Mouse (Mus musculus): ENCODE data around the gene Il11ra1. TPM values are rescaled to one million over a fixed set of nuclear protein-coding genes. Genes with fewer than 3 reads are reported as not detected.

Il11ra1 gene
- 15.1 TPM for polyA plus RNA-seq (2014; fragmentation: Illumina TruSeq; extraction: RNeasy Lipid Tissue Mini Kit (QIAGEN cat#74804))

GRCm38 (mm10) chr4:41699783-41700182 is at the start of gene Il11ra1:
Il11ra1 (plus strand) TSS chr4:41699989.

GRCm38 (mm10) chr4:41696930-41697841 is 2.6 kb upstream of the Il11ra1 start, which contains the start of gene Cntfr:
Cntfr (minus strand) TSS chr4:41697089.

GRCm38 (mm10) chr4:41713197-41714067 is 13.6 kb downstream of the Il11ra1 start, which contains the start of gene Rpp25l:
Rpp25l (minus strand) TSS chr4:41713534.

GRCm38 (mm10) chr4:41722918-41723351 is 23.1 kb downstream of the Il11ra1 start, which contains the start of gene Dctn3:
Dctn3 (minus strand) TSS chr4:41723170.

GRCm38 (mm10) chr4:41731052-41731765 is 31.4 kb downstream of the Il11ra1 start, which contains the start of gene Arid3c:
Arid3c (minus strand) TSS chr4:41731142.

GRCm38 (mm10) chr4:41754797-41755337 is 55.1 kb downstream of the Il11ra1 start, which contains the start of gene Galt:
Galt (plus strand) TSS chr4:41755228.

GRCm38 (mm10) chr4:41755338-41756305 is 55.8 kb downstream of the Il11ra1 start, which contains the start of gene Sigmar1:
Sigmar1 (minus strand) TSS chr4:41756157.

GRCm38 (mm10) chr4:41774002-41774401 is 74.2 kb downstream of the Il11ra1 start, which contains the start of gene Ccl27a:
Ccl27a (minus strand) TSS chr4:41774247.

Other genes with a start within 250 kb of the Il11ra1 start
- gene Kif24, start 235.1 kb upstream of the Il11ra1 start, polyA plus RNA-seq (2014; fragmentation: Illumina TruSeq; extraction: RNeasy Lipid Tissue Mini Kit (QIAGEN cat#74804)), result 4.3 TPM
- 25.5 TPM for gene Nudt2, start 234.8 kb upstream of the Il11ra1 start, polyA plus RNA-seq (2014; fragmentation: Illumina TruSeq; extraction: RNeasy Lipid Tissue Mini Kit (QIAGEN cat#74804))
- 2.4 TPM for gene AI464131, start 196.9 kb upstream of the Il11ra1 start, polyA plus RNA-seq (2014; fragmentation: Illumina TruSeq; extraction: RNeasy Lipid Tissue Mini Kit (QIAGEN cat#74804))
- 5.9 TPM for gene 1110017D15Rik, start 182.7 kb upstream of the Il11ra1 start, polyA plus RNA-seq (2014; fragmentation: Illumina TruSeq; extraction: RNeasy Lipid Tissue Mini Kit (QIAGEN cat#74804))
- gene Fam219a, start 130.5 kb upstream of the Il11ra1 start, polyA plus RNA-seq (2014; fragmentation: Illumina TruSeq; extraction: RNeasy Lipid Tissue Mini Kit (QIAGEN cat#74804)), result 1.6 TPM
- gene Dnaic1, start 130.2 kb upstream of the Il11ra1 start, polyA plus RNA-seq (2014; fragmentation: Illumina TruSeq; extraction: RNeasy Lipid Tissue Mini Kit (QIAGEN cat#74804)), result 0.68 TPM
- not detected for gene Enho, start 59.7 kb upstream of the Il11ra1 start, polyA plus RNA-seq (2014; fragmentation: Illumina TruSeq; extraction: RNeasy Lipid Tissue Mini Kit (QIAGEN cat#74804))
- 0.71 TPM for gene Cntfr, start 2.9 kb upstream of the Il11ra1 start, polyA plus RNA-seq (2014; fragmentation: Illumina TruSeq; extraction: RNeasy Lipid Tissue Mini Kit (QIAGEN cat#74804))
- gene Rpp25l, start 13.5 kb downstream of the Il11ra1 start, polyA plus RNA-seq (2014; fragmentation: Illumina TruSeq; extraction: RNeasy Lipid Tissue Mini Kit (QIAGEN cat#74804)), result not detected
- 23.2 TPM for gene Dctn3, start 23.2 kb downstream of the Il11ra1 start, polyA plus RNA-seq (2014; fragmentation: Illumina TruSeq; extraction: RNeasy Lipid Tissue Mini Kit (QIAGEN cat#74804))
- gene Arid3c, start 31.2 kb downstream of the Il11ra1 start, polyA plus RNA-seq (2014; fragmentation: Illumina TruSeq; extraction: RNeasy Lipid Tissue Mini Kit (QIAGEN cat#74804)), result not detected
- gene Galt, start 55.2 kb downstream of the Il11ra1 start, polyA plus RNA-seq (2014; fragmentation: Illumina TruSeq; extraction: RNeasy Lipid Tissue Mini Kit (QIAGEN cat#74804)), result 0.40 TPM
- gene Sigmar1, start 56.2 kb downstream of the Il11ra1 start, polyA plus RNA-seq (2014; fragmentation: Illumina TruSeq; extraction: RNeasy Lipid Tissue Mini Kit (QIAGEN cat#74804)), result 34.3 TPM
- 3.4 TPM for gene Ccl27a, start 74.3 kb downstream of the Il11ra1 start, polyA plus RNA-seq (2014; fragmentation: Illumina TruSeq; extraction: RNeasy Lipid Tissue Mini Kit (QIAGEN cat#74804))
- not detected for gene Gm21541, start 203.6 kb downstream of the Il11ra1 start, polyA plus RNA-seq (2014; fragmentation: Illumina TruSeq; extraction: RNeasy Lipid Tissue Mini Kit (QIAGEN cat#74804))
- not detected for gene Gm20878, start 241.6 kb downstream of the Il11ra1 start, polyA plus RNA-seq (2014; fragmentation: Illumina TruSeq; extraction: RNeasy Lipid Tissue Mini Kit (QIAGEN cat#74804))